Mouse (Mus musculus) frontal cortex, postnatal 36 days (tissue): ENCODE measurements around the gene Gm5580.
"Not testable (repeated sequence)": the region's sequence is repeated elsewhere in the genome, so short reads cannot be mapped to it uniquely, and the experiment has no call there.

Experiments used
- DNase-seq, 2 experiments: peaks; one replicate each; pipeline ENCODE4 v3.0.0; 2022; ENCODE audit warnings: low spot score in 2 of 2

The Gm5580 gene

GRCm38 (mm10) chr6:116550841-116551240, at the start of gene Gm5580:
Gm5580 (plus strand) TSS chr6:116551141.
- DNase-seq: not testable (repeated sequence)

- DNase-seq: not testable (repeated sequence)
Observed at GRCm38 (mm10) chr6:116506302-116507003, 44.5 kb upstream of the Gm5580 start, which contains the start of gene Olfr212. Olfr212 (plus strand) TSS chr6:116506516.

- no peak for DNase-seq
Observed at GRCm38 (mm10) chr6:116514832-116515231, 36.1 kb upstream of the Gm5580 start.

- DNase-seq: no peak
Observed at GRCm38 (mm10) chr6:116538156-116538555, 12.8 kb upstream of the Gm5580 start, which contains the start of gene Olfr213. Olfr213 (plus strand) TSS chr6:116538456.

GRCm38 (mm10) chr6:116542500-116542899, 8.4 kb upstream of the Gm5580 start:
- no peak for DNase-seq

- no peak for DNase-seq
Observed at GRCm38 (mm10) chr6:116553935-116554334, 3.0 kb downstream of the Gm5580 start, which contains the start of gene Olfr214. Olfr214 (plus strand) TSS chr6:116554235.

GRCm38 (mm10) chr6:116554952-116555351, 4.0 kb downstream of the Gm5580 start:
- no peak for DNase-seq

GRCm38 (mm10) chr6:116569834-116570233, 18.9 kb downstream of the Gm5580 start:
- DNase-seq: peak; percentile 14 to 38

- DNase-seq: no peak
Observed at GRCm38 (mm10) chr6:116584095-116584494, 33.2 kb downstream of the Gm5580 start, which contains the start of gene Olfr215. Olfr215 (minus strand) TSS chr6:116584195.

- not testable (repeated sequence) for DNase-seq
Observed at GRCm38 (mm10) chr6:116600969-116601368, 50.0 kb downstream of the Gm5580 start.
